Mouse (Mus musculus): ENCODE results near the gene Hoxa11. TPM values are rescaled to one million over a fixed set of nuclear protein-coding genes. Genes with fewer than 3 reads are reported as not detected.

Hoxa11 gene
- polyA plus RNA-seq, 1 experiment: not detected

DNA sequence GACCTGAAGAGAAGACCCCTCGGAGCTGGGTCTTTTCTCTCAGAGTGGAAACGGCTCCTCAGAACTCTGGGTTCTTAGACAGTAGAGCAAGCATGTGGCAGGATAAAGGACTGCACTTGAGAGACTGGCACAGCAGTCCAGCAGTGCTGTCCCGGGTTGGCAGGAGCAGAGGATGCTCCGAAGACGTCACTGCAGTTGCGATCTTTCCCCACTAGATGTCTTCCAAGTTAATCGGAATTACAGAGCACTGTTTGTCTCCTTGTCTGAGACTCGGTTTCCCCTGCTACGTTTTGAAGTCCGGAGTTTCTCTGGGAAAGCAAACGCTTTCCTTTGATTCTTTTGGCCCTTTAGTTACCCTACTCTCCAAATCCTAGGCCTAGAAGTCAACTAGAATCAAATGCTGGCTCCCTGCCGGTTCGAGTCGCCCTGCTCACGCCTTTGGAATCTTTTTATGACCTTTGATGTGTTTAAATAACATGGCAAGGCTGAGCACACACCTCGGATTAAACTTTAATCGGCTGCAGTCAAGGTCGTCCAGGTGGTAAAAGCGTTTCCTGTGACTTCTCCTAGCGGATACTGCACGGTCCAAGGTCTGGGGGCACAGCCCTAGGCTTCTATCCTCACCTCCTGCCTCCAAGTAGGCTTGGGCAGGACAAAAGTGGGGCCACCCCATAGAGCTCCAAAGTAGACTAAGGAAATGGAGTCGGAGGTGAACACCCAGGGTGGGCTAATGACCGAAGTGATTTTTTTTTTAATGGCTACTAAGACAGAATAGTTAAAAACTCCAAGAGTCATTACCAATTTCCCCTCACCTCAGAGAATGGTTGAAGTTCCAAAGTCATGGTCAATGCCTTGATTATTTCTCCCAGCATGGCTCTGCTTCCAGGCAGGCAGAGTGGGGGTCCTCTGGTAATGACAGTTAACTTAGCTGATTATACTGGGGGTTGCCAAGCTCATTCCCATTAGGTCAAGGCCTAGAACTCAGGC, 25.2 kb upstream of the Hoxa11 start:
- TF ChIP-seq POLR2A (IDR thresholded peaks at IDR 0.05; ENCODE audit: low read depth, low read length) (no peak), CTCF (IDR thresholded peaks at IDR 0.05; ENCODE audit: extremely low read depth, insufficient read depth, insufficient read length, insufficient replicate concordance) (0 out of 2 replicates have a peak, but pooled peaks have one; percentile 26)
- no peaks in the 10 kb centered on the region for H3K4me1 ChIP-seq (ENCODE audit: control insufficient read depth, insufficient read depth, insufficient read length)
- peak in 1 of 2 experiments; percentile 32 for DNase-seq (ENCODE audit: low read depth in 1 of 2, low spot score in 2 of 2)
- peaks cover 40% of the 10 kb centered on the region for H3K27me3 ChIP-seq (ENCODE audit: control insufficient read depth, insufficient read depth, low read length)
- H3K36me3 ChIP-seq (ENCODE audit: control insufficient read depth, insufficient read depth, low read length): no peaks in the 10 kb centered on the region
- WGBS: 25% methylated on average over 23 of the region's 23 CpGs
- H3K4me3 ChIP-seq (ENCODE audit: extremely low read depth, insufficient read depth, insufficient read length): no peak overlapping the region
- no peak overlapping the region for H3K27ac ChIP-seq (ENCODE audit: insufficient read depth, low read length)

GRCm38 (mm10) chr6:52268756-52269155, 23.1 kb upstream of the Hoxa11 start:
- H3K4me1 ChIP-seq (ENCODE audit: control insufficient read depth, insufficient read depth, insufficient read length): no peaks in the 10 kb centered on the region
- 35% methylated on average over 3 of the region's 3 CpGs for WGBS
- H3K27ac ChIP-seq (ENCODE audit: insufficient read depth, low read length): no peak overlapping the region
- no peak for TF ChIP-seq CTCF (IDR thresholded peaks at IDR 0.05; ENCODE audit: extremely low read depth, insufficient read depth, insufficient read length, insufficient replicate concordance)
- TF ChIP-seq POLR2A (IDR thresholded peaks at IDR 0.05; ENCODE audit: low read depth, low read length): no peak
- DNase-seq (ENCODE audit: low read depth in 1 of 2, low spot score in 2 of 2): no peak
- H3K36me3 ChIP-seq (ENCODE audit: control insufficient read depth, insufficient read depth, low read length): no peaks in the 10 kb centered on the region
- peaks cover 36% of the 10 kb centered on the region for H3K27me3 ChIP-seq (ENCODE audit: control insufficient read depth, insufficient read depth, low read length)
- no peak overlapping the region for H3K4me3 ChIP-seq (ENCODE audit: extremely low read depth, insufficient read depth, insufficient read length)

DNA sequence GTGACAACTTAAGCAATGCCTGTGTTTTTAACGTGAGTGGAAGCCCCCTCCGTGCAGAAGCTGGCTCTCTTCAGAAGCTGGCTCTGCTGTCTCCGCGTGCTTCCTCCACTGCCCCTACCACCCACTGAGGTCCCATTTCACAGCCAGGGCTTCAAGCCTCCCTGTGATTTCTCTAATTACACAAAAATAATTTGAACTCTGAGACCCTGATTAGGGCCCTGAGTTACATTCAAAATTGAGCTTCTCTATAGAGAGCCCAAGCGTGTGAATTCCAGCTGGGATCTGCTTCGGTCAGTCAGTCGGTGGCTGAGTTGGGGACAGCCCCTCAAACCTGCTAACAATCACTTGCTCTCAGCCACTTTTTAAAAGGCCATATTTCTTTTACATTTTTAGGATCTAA, 22.7 kb upstream of the Hoxa11 start:
- Histone ChIP-seq H3K4me1 (ENCODE audit: control insufficient read depth, insufficient read depth, insufficient read length) (no peaks in the 10 kb centered on the region), H3K27me3 (ENCODE audit: control insufficient read depth, insufficient read depth, low read length) (peaks cover 32% of the 10 kb centered on the region), H3K27ac (ENCODE audit: insufficient read depth, low read length) (no peak overlapping the region), H3K4me3 (ENCODE audit: extremely low read depth, insufficient read depth, insufficient read length) (no peak overlapping the region), H3K36me3 (ENCODE audit: control insufficient read depth, insufficient read depth, low read length) (no peaks in the 10 kb centered on the region)
- no peak for DNase-seq (ENCODE audit: low read depth in 1 of 2, low spot score in 2 of 2)
- TF ChIP-seq POLR2A (IDR thresholded peaks at IDR 0.05; ENCODE audit: low read depth, low read length) (no peak), CTCF (IDR thresholded peaks at IDR 0.05; ENCODE audit: extremely low read depth, insufficient read depth, insufficient read length, insufficient replicate concordance) (no peak)
- WGBS: 26% methylated on average over 7 of the region's 7 CpGs

GRCm38 (mm10) chr6:52267691-52268090, 22.1 kb upstream of the Hoxa11 start:
- WGBS: 17% methylated on average over 3 of the region's 3 CpGs
- Histone ChIP-seq H3K4me3 (ENCODE audit: extremely low read depth, insufficient read depth, insufficient read length) (no peak overlapping the region), H3K36me3 (ENCODE audit: control insufficient read depth, insufficient read depth, low read length) (no peaks in the 10 kb centered on the region), H3K4me1 (ENCODE audit: control insufficient read depth, insufficient read depth, insufficient read length) (no peaks in the 10 kb centered on the region), H3K27me3 (ENCODE audit: control insufficient read depth, insufficient read depth, low read length) (peaks cover 34% of the 10 kb centered on the region), H3K27ac (ENCODE audit: insufficient read depth, low read length) (no peak overlapping the region)
- DNase-seq (ENCODE audit: low read depth in 1 of 2, low spot score in 2 of 2): no peak
- no peak for TF ChIP-seq CTCF (IDR thresholded peaks at IDR 0.05; ENCODE audit: extremely low read depth, insufficient read depth, insufficient read length, insufficient replicate concordance)
- TF ChIP-seq POLR2A (IDR thresholded peaks at IDR 0.05; ENCODE audit: low read depth, low read length): no peak

- Histone ChIP-seq H3K36me3 (ENCODE audit: control insufficient read depth, insufficient read depth, low read length) (no peaks in the 10 kb centered on the region), H3K27me3 (ENCODE audit: control insufficient read depth, insufficient read depth, low read length) (peaks cover 36% of the 10 kb centered on the region), H3K4me3 (ENCODE audit: extremely low read depth, insufficient read depth, insufficient read length) (no peak overlapping the region), H3K4me1 (ENCODE audit: control insufficient read depth, insufficient read depth, insufficient read length) (no peaks in the 10 kb centered on the region), H3K27ac (ENCODE audit: insufficient read depth, low read length) (no peak overlapping the region)
- no peak for DNase-seq (ENCODE audit: low read depth in 1 of 2, low spot score in 2 of 2)
- TF ChIP-seq POLR2A (IDR thresholded peaks at IDR 0.05; ENCODE audit: low read depth, low read length) (no peak), CTCF (IDR thresholded peaks at IDR 0.05; ENCODE audit: extremely low read depth, insufficient read depth, insufficient read length, insufficient replicate concordance) (no peak)
- WGBS: 33% methylated on average over 5 of the region's 5 CpGs
Observed at GRCm38 (mm10) chr6:52267221-52267620, 21.6 kb upstream of the Hoxa11 start.

DNA sequence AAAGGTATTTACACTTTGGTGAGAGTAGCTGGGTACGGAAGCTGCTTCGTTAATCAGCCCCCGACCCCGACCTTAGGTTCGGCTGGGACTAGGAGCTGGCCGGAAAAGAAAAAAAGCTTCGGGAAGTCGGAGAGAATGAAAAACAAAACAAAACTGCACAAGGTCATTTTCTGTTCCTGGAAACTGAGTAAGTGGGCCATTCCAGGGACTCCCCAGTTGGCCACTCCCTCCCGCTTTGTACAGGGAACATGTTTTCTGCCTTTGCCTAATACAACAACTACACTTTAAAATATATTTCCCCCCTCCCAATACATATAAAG, 21.0 kb upstream of the Hoxa11 start:
- Histone ChIP-seq H3K27ac (ENCODE audit: insufficient read depth, low read length) (no peak overlapping the region), H3K4me1 (ENCODE audit: control insufficient read depth, insufficient read depth, insufficient read length) (no peaks in the 10 kb centered on the region), H3K4me3 (ENCODE audit: extremely low read depth, insufficient read depth, insufficient read length) (no peak overlapping the region), H3K36me3 (ENCODE audit: control insufficient read depth, insufficient read depth, low read length) (no peaks in the 10 kb centered on the region), H3K27me3 (ENCODE audit: control insufficient read depth, insufficient read depth, low read length) (peaks cover 41% of the 10 kb centered on the region)
- no peak for DNase-seq (ENCODE audit: low read depth in 1 of 2, low spot score in 2 of 2)
- TF ChIP-seq CTCF (IDR thresholded peaks at IDR 0.05; ENCODE audit: extremely low read depth, insufficient read depth, insufficient read length, insufficient replicate concordance) (no peak), POLR2A (IDR thresholded peaks at IDR 0.05; ENCODE audit: low read depth, low read length) (no peak)
- whole genome bisulfite sequencing: 11% methylated on average over 9 of the region's 9 CpGs
